Mouse (Mus musculus) MEL (cell line): ENCODE data around the gene Tmem260.

Experiments used
- CHD1 ChIP-seq: IDR thresholded peaks from 2 replicates; pipeline ENCODE4 v1.6.1; 2012; ENCODE audit warnings: low read depth, mild to moderate bottlenecking, inconsistent platforms, low read length, improper control_type of control experiment
- CHD2 ChIP-seq: IDR thresholded peaks from 2 replicates; pipeline ENCODE4 v1.6.1; 2011; ENCODE audit warnings: low read length, improper control_type of control experiment
- CTCF ChIP-seq, 3 experiments: IDR thresholded peaks in 2 of 3; conservative IDR thresholded peaks in 1 of 3; 2 replicates each; pipeline ENCODE4 v1.5.1; 2011 to 2012; ENCODE audit warnings: low read length in 3 of 3, low read depth in 2 of 3, mild to moderate bottlenecking in 2 of 3, improper control_type of control experiment in 1 of 3, inconsistent platforms in 1 of 3, mixed read lengths in 1 of 3, moderate library complexity in 1 of 3; ENCODE audit not compliant: control insufficient read depth in 1 of 3, insufficient read depth in 1 of 3, poor library complexity in 1 of 3, severe bottlenecking in 1 of 3
- MEF2A ChIP-seq: IDR thresholded peaks from 2 replicates; pipeline ENCODE4 v1.6.1; 2014; ENCODE audit warnings: low read depth, mild to moderate bottlenecking, inconsistent platforms, low read length, improper control_type of control experiment; ENCODE audit not compliant: poor library complexity, insufficient replicate concordance, severe bottlenecking; ENCODE audit errors: extremely low read depth
- POLR2AphosphoS5 ChIP-seq: IDR thresholded peaks from 2 replicates; pipeline ENCODE4 v1.6.1; 2012; ENCODE audit warnings: low read depth, borderline replicate concordance, mild to moderate bottlenecking, inconsistent platforms, low read length, moderate library complexity, mixed read lengths
- TBP ChIP-seq: IDR thresholded peaks from 2 replicates; pipeline ENCODE4 v1.8.0; 2011; ENCODE audit warnings: low read depth, low read length, improper control_type of control experiment

- TF ChIP-seq CHD2 (no peak), TBP (no peak), MEF2A (no peak), CHD1 (no peak), CTCF (IDR thresholded peaks at IDR 0.05 in 2 of 3, conservative IDR thresholded peaks at IDR 0.05 in 1 of 3; ENCODE audit: control insufficient read depth in 1 of 3, insufficient read depth in 1 of 3, low read depth in 2 of 3, low read length in 3 of 3, poor library complexity in 1 of 3, severe bottlenecking in 1 of 3) (no peak), POLR2AphosphoS5 (no peak)
Observed at GRCm38 (mm10) chr14:48514620-48515019, 68.7 kb downstream of the Tmem260 start.
